Mouse (Mus musculus): Measurements from ENCODE around the gene Pam. TPM values are rescaled to one million over a fixed set of nuclear protein-coding genes. Genes with fewer than 3 reads are reported as not detected.
A peak's percentile ranks its signal among the peaks of the same experiment; 100 is the strongest.

Gene Pam
- total and polyA plus RNA-seq, 3 experiments, result 262 to 733 (median 484) TPM

DNA sequence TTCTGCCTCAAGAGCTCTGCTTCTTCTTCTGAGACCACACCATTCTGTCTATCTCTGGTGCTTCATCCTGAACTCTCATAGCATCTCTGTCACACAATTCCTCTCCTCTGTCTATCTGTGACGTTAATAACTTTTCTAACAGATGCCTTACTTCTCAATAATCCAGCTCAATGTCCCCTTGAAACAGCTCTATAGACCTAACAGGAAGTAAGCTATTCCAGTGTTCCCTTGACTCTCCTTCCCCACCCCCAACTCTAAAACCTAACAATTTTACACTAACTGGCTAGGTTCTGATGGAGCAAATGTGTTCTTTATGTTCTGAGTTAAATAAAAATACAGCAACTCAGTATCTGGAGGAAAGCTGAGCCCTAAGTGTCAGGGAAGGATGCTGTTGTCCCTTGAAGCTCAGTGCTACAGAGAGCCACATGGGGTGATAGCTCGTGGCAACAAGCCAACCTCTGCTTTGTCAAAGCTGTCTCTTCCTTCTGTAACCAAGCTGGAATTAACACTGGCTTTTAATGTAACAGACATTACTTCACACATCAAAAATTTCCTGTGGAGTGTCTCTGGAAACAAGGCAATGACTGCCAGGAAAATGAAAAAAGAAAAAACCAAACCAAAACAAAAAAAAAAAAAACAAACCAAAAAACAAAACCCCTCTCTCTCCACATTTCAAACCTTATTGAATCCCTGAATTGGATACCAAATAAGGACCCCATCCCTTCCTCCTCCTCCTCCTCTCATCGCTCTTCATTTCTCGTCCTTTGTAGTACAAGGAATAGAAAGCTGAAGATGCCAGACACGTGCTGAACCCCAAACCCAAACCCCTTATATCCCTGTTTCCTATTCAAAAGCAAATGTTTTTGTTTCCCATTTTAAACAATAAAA, 261.7 kb downstream of the Pam start:
- DNase-seq, result no peak

DNA sequence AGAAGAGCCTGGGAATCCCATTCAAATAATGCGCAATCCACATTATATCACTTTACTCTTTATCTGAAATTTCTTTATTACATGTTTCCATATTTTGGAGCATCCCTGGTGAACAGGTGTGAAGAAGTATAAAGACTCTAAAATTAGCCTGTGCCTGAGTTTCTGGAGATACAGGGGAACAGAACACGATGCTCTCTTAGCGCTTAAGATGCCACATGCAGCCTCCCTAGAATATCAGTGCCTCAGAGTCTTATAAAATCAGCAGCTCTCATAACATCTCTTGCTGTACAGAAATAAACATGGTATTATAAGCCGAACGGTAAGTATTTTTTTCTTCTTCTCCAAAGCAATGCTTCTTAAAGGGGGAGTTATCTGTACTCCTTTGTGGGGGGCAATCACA, 267.4 kb downstream of the Pam start:
- DNase-seq, result no peak

DNA sequence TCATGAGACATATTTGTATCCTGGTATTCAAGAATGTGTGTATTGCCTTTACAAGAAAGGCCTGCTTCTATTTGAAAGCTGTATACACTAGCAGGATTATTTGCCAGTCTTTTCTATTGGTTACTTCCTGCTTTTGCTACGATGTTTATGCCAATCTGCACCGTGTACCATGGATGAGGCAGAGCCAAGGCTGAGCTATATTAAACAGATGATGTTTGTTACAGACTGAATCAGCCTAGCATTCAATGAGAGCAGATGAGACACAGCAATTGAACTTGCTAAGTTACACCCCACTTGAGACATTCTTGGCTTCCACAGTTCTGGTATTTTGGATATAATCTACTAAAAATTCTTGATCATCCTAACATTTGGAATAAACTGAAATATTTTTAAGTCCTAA, 267.9 kb downstream of the Pam start:
- no peak for DNase-seq

DNA sequence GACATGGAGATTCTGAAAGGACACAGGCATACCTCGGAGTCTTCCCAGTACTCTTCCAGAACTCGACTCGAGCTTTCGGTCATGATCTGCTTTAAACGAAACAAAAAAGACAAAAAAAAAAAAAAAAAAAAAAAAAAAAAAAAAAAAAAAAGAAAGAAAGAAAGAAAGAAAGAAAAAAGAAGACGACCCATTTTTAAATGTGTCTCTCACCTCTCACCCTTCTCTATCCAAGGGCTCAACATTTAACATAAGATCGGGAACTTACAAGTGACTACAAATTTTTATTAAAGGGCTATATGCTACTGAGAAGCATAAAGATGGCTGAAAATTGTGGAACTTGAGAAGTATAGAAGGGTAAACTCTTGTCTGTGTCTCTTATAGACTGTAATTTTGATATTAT, 272.5 kb downstream of the Pam start:
- DNase-seq, result no peak

DNA sequence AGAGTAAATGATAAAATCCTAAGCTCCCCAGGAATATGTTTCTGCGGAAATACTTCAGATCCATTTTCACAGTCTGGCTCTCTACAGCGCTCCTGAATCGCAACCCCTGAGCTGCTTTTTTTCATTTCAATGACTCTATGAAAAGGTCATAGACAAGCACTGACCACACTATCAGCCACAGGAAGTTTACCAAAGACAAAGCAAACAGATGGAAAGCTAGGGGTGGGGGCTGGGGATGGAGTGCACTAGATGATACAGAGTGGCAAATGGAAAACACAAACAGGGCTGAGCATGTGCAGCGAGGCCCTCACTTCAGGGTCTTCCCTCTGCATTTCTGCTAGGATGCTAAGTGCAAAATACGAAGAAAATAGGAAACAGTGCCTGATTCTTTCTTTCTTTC, 273.2 kb downstream of the Pam start:
- DNase-seq, result no peak

DNA sequence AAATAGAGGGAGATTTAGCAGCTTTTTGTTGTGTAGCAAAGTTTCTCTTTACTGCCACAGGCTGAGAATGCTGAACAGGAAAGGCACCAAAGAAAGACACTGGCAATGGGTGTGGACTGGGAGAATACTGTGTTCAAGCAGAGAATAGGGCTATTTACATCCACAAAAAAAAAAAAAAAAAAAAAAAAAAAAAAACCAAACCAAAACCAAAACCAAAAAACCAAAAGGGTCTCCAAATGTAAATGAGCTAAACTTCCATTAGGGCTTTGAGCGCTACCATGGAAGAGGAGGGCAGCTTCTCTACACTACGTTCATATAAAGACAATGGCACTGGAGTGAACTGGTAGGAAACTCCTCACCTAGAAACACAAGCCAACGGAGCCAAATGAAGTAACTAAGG, 274.2 kb downstream of the Pam start:
- no peak for DNase-seq

DNA sequence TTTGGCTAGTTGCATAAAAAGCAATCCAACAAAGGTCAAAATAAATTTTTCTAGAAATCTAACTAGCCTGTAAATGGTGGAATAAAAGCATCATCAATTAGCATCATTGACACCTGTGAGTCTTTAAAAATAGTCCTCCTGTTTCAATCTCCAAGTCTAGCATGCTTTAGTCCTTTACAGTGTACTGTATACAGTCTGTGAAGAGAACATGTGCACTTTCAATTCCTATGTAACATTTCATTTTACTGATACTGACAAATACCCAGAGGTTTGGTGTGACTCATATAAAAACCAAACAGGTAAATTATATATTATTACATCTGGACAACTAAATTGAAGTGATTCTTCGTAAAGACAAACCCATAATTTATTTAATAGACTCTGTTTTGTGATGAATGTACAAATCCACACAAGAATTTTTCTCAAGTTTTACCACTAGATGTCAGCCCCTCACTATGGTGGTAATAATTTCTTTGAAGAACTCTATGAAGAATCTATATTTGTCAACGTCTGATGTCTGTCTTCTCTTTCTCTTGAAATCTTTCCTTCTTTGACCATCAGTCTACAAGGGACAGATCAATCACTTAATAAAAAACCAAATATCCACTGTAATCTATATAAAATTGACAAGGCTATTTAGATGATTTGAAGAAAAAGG, 286.1 kb downstream of the Pam start:
- no peak for DNase-seq

DNA sequence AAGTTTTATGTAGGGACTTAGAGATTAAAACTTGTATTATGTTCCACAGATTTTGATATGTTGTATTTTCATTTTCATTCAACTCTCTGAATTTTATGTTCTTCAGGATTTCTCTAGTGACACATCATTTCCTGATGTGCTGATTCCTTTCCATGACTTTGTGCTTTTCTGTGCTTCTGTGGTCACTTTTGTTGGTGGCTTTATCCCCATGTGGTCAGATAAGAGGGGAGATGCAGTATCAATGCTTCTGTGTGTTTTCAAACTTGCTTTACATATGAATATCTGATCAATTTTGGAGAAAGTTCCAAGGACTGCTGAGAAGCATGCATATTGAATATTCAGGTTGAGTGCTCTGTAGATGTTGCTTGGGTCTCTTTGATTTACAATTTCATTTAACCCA, 290.9 kb downstream of the Pam start:
- DNase-seq, result no peak

DNA sequence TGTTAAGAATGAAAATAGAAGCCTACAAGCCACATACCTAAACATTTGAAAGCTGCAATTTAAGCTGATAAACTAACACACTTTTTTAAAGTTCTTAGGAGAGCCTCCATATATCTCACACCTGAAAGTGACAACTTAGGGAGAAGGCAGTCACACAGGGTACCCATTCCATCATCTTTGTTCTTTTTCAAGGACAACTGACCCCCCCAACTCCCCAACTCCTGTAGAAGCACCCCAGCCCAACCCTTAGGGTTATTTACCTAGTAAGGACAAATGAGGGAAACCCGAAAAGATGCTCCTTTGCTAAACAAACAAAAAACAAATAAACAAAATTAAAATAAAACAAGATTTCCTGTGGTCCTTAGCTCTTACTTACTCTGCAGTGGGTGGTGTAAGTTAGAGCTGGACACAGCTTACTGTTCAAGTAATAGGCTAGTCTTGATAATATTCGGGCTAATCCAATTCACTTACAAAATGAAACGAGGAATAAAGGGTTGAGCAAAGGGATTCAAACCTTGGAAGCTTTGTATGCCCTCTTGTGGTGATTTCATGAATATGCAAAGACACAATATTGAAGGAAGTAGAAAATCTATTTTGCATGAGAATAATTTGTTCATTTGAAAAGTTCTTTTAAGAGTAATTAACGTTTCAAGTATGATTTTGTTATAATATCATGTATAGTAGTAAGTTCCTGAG, 293.1 kb downstream of the Pam start:
- no peak for DNase-seq

DNA sequence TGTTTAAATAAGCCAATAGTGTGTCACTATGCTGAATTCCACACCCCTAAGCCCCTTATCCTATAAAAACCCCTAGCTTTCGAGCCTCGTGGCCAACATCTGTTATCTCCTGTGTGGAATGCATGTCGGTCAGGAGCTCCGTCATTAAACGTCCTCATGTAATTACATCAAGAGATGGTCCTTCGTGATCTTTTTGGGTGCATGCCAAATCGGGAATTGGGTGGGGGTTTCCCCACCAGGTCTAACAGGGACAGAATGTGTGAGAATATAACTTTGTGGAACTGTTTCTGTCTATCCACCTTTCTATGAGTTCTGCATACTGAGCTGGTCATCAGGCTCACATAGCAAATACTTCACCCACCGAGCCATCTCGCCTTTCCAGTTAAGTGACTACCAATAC, 299.5 kb downstream of the Pam start:
- no peak for DNase-seq

DNA sequence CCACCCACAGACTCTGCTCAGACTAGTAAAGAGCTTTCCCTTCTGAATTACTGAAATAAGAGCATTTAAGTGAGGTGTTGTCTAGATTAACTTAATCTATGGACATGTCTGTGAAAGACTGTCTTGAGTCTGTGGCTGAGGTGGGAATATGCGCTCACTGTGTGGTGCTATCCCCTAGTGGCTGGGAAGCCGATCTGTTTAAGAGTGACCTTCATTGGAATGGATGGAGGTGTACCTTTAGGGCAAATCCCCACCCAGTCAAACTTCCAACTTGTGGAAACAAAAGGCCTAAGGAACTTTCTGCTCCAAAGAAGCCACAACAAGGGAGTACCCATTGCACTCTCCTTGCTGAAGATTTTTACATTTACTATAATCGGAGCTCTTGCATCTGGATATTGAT, 301.3 kb downstream of the Pam start:
- no peak for DNase-seq

DNA sequence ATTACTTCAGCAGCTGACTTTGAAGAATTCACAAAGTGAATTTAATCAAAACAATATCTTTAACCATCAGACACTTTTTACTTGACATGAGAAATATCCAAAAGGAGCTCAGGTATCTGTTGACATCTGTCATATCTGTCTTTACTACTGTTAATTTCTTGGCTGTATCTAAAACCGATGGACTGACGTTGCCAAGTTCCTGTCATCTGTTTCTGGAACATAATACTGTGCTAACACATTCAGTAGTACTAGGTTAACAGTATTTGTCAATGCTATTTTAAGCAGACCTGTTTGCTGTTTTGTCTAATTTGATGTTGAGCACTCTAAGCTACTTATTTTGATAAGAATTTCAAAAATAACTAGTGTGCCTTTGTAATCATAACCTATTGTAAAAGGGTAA, 307.0 kb downstream of the Pam start:
- DNase-seq, result no peak

DNA sequence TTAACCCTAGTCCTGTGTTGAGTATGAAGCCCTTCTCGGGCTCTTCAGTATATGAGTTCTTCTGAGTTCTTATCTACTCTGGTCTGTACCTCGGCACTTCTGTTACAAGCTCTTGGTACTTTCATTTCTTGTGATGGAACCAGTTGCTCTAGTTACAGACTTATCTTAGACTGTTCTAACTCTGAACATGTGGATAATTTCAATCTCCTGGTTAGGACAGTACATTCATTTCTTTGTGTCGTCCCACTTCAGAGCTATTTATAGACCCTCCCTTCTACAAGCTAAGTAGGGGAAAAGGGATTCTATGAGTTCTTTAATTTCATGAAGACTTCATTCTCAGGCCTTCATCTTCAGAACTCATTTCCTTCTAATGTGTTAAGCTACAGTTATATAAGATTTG, 307.8 kb downstream of the Pam start:
- DNase-seq, result no peak

DNA sequence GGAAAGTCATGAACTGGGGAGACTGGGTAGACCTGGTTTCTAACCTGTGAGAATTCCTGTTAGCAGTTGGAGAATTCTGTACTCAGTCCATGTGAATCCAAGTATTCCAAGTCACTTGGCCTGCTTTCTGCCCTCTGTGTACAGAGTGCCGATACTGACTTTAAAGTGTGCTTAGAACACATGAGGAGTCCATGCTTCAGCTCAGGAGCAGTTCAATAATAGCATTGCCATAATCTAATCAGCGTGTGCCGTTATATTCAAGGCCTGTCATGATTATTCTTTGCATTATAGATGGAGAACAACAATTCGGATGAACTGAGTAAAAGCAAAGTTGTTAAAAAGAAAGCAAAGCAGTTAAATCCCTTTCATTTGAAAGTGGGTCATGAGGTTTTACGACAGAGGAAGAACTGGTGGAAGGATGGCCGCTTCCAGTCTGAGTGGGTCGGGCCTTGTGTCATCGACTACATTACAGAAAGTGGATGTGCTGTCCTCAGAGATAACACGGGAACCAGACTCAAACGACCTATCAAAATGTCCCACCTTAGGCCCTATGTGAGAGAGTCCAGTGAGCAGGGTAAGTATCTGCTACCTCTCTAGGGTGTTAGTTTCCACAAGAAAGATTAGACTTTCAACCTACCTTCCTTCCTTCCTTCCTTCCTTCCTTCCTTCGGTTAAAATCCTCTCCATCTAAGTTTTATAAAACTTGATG, 309.6 kb downstream of the Pam start:
- no peak for DNase-seq

DNA sequence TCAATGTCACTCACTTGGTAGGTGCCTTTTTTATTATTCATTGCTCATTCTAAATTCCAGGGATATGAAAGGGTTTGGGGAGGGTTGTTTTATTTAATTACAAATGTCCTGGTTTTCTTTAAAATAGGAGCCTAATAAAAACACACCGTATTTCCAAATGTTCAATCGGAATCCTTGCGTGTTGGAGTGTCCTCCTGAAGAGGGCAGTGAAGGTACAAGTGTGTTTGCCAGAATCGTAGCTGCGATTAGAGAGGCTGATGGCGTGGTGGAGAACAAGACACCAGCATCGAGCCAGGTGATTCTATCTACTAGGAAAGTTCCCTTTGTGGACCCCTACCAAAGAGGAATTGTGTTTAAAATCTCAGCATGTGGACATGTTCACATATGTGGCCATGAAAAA, 310.5 kb downstream of the Pam start:
- no peak for DNase-seq

DNA sequence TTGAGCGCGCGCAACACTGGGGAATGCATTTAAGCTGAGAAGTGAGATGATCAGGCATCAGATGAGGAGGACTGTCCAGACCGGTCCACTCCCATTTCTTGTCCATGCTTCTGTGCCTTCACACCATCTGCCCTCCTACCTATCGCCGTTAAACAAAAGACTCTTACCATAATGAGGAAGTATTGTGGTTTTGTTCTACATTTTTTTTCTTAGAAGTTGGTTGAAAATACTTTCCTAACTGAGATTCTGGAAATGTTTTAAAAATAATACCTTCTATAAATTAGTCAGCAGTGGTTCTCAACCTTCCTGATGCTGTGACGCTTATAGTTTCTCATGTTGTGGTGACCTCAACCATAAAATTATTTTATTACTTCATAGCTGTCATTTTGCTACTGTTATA, 313.8 kb downstream of the Pam start:
- DNase-seq, result no peak

DNA sequence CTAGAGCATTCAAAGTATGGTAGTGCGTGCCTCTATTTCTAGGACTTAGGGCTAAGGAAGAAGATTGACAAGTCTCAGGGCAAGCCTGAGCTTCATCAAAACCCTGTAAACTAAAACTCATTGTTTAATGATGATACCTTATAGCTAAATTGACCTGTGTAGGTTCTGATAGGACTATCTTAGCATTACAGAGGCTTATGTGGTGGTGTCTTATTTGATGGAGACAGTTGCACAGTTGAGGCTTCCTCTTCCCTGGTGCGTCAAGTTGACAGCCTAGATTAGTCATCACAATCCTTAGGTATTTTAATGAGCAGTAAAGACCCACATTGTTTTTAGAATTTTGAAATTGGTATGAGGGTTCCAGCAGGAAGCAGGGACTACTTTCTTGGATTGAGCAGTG, 321.5 kb downstream of the Pam start:
- no peak for DNase-seq

DNA sequence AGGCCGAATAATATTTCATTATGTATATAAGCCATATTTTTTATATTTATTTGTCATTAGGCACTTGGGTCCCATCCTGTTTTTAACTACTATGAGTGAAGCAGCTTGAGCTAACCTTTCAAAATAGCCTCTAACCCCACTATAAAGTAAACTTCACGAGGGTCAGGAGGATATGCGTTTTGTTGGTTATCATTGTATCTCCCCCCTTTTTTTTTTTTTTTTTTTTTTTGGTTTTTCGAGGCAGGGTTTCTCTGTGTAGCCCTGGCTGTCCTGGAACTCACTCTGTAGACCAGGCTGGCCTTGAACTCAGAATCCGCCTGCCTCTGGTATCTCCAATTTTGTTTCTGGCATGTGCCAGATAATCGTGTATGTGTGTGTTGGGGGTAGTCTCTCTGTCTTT, 322.1 kb downstream of the Pam start:
- DNase-seq, result no peak

DNA sequence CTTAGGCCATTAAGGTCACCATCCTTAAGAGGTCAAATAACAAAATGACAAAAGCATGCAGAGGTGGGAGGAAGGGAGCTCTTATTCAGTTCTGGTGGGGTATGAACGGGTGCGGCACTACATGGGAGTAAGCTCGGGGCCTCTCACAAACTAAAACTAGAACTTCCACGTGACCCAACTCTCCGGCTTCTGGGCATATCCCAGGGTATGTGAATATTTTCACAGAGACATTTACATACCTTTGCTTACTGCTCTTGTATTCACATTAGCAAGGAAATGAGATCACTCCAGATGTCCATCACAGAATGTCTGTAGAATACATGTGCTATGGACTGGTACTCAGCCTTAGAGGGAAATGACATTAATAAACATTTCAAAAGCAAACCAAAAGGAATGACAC, 323.7 kb downstream of the Pam start:
- no peak for DNase-seq

DNA sequence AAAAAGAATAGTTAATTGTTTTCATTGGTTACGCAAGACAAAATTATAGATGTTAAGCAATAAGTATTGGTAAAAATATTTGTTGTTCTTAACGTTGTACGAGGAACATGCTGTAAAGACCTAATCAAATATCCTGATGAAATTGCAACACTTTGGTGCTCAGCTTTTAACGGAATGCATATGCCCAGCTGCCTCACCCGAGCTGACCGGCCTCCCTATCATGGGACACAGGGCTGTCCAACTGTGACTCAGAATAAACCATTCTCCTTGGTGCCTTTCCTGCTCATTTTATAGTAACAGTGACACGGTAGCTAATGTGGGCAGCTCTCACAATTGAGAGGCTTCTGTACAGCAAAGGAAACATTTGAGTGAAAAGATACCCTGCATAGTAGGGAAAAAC, 324.3 kb downstream of the Pam start:
- DNase-seq, result peak; percentile 18

DNA sequence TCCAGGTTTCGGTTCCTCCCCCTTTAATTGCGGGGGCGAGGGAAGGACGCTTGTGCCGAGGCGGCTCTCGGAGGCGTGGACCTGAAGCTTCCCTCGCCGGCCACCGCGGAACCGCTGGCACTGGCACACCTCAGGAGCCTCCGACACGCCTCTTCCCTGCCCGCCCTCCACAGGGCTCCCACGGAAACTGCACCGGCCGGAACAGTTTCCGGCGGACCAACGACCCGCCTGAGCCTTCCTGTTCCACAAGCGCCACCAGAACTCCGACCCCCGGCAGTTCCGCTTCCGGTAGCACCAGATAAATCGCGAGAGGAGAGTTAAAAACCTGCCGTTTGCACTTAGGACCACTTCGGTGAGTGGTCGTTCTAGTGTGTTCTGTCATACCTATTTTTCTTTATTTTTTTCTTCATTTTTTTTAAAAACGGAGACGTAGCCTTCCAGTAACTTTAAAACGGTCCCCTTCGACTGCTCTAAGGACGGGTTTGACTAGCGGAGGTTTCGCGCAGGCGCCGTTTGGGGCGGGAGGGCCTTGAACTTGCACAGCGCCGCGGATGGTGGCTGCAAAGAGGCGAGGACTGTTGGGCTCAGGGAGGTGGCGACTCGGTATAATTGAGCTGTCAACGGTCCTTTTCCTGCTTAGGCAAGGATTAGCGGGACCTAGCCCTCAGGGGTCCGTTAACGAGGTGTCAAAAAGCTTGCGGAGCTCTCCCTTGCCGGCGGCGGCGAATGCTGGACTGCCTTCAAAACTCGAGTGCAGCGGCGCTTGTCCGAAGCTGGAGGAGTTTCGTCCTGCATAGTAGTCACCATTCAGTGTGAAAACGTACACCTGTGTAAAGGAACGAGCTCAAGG, 325.3 kb downstream of the Pam start, which contains the start of the genes Gin1 and Ppip5k2:
Gin1 (plus strand) TSS at position 269 of the 850 bp plus-strand sequence.
Ppip5k2 (minus strand) TSS at position 508 of the 850 bp plus-strand sequence.
- DNase-seq, result peak; percentile 96

All from adrenal gland, adult 2 months (tissue).